Mouse (Mus musculus) thymus, adult 2 months (tissue): ENCODE results near the gene Foxo6.

Source experiments
- CTCF ChIP-seq: fragments of 200-500 bp; IDR thresholded peaks from 2 replicates; pipeline ENCODE4 v1.5.1; 2012; ENCODE audit warnings: mild to moderate bottlenecking, control low read depth, low read length, moderate library complexity, borderline replicate concordance; ENCODE audit not compliant: control insufficient read depth, poor library complexity, insufficient read depth; ENCODE audit errors: extremely low read depth
- POLR2A ChIP-seq: fragments of 200-500 bp; IDR thresholded peaks from 2 replicates; pipeline ENCODE4 v1.6.1; 2012; ENCODE audit warnings: mild to moderate bottlenecking, low read length, control low read depth, moderate library complexity; ENCODE audit not compliant: control insufficient read depth, poor library complexity, insufficient read depth; ENCODE audit errors: extremely low read depth

DNA sequence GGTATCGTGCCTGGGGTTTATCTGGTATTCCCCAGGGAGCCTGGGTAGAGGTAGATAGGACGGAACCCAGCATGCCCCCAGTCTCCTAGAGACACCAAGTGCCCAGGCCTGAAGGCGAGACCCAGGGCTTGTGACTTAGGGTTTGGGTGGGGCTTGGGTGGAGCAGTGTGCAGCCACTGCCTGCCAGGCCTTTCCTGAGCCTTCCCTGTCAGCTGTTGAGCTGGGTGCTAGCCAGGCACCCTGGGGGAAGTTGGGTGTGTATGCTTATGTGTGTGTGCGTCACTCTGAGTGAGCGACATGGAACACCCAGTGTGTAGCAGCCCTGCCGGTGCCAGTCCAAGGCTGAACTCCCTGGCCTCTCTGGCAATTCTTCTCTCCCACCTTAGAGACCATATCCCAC lies 63.3 kb downstream of the Foxo6 start:
- TF ChIP-seq POLR2A (no peak), CTCF (no peak)
